Mouse (Mus musculus): ENCODE measurements around the gene Cldn34c3.

Cldn34c3 gene

GRCm38 (mm10) chrX:123793365-123793764, at the start of gene Cldn34c3:
TSS of gene Cldn34c3 (plus strand) at chrX:123793665.
- in situ Hi-C loops (cut with MboI, MseI), result loop anchor here (10.0 kb wide), 1 partner anchor 231 kb away; no protein-coding TSS in a partner anchor

All from T-helper 1 cell (primary cell).